Mouse (Mus musculus) lung, embryonic 14.5 days (tissue): ENCODE results near the gene Gm21962. TPM values are rescaled to one million over a fixed set of nuclear protein-coding genes. Genes with fewer than 3 reads are reported as not detected.

ENCODE experiments used
- ATAC-seq: fragments of 200-750 bp; cut with Nextera tagmentation; 2 replicates; pipeline ENCODE4 v1.8.0; 2017; ENCODE audit warnings: mild to moderate bottlenecking, moderate TSS enrichment, moderate library complexity; ENCODE audit not compliant: insufficient read depth
- DNase-seq: peaks from one replicate; pipeline ENCODE4 v3.0.0-alpha.2; 2015
- H3K27ac ChIP-seq: fragments of 300-500 bp; sonication (generic); 2 replicates; pipeline ENCODE4 v1.5.1; 2014; ENCODE audit warnings: low read depth, mild to moderate bottlenecking, moderate library complexity
- H3K27me3 ChIP-seq: fragments of 300-500 bp; sonication (generic); 2 replicates; pipeline ENCODE4 v1.6.1; 2014; ENCODE audit warnings: low read length, control low read depth; ENCODE audit not compliant: insufficient read depth
- H3K36me3 ChIP-seq: fragments of 300-500 bp; sonication (generic); 2 replicates; pipeline ENCODE4 v1.6.1; 2014; ENCODE audit warnings: control low read depth; ENCODE audit not compliant: insufficient read depth
- H3K4me1 ChIP-seq: fragments of 300-500 bp; sonication (generic); 2 replicates; pipeline ENCODE4 v1.6.1; 2014; ENCODE audit warnings: antibody characterized with exemption, control low read depth; ENCODE audit not compliant: insufficient read depth
- H3K4me2 ChIP-seq: fragments of 300-500 bp; sonication (generic); 2 replicates; pipeline ENCODE4 v1.6.1; 2014; ENCODE audit warnings: mild to moderate bottlenecking
- H3K4me3 ChIP-seq: fragments of 300-500 bp; sonication (generic); 2 replicates; pipeline ENCODE4 v1.5.1; 2014; ENCODE audit warnings: low read depth, low read length
- H3K9ac ChIP-seq: fragments of 300-500 bp; sonication (generic); 2 replicates; pipeline ENCODE4 v1.6.1; 2014
- H3K9me3 ChIP-seq: fragments of 300-500 bp; sonication (generic); 2 replicates; pipeline ENCODE4 v1.6.1; 2016; ENCODE audit warnings: low read depth, low read length, control low read depth
- CTCF ChIP-seq: IDR thresholded peaks from 2 replicates; pipeline ENCODE4 v1.5.1; 2016; ENCODE audit warnings: antibody characterized with exemption, low read depth
- WGBS: fragments of 180-500 bp; shearing (Covaris S2); extraction: QIAGEN DNeasy Blood & Tissue Kit; methylation state at CpG from one replicate; pipeline ENCODE4 v1.1.7; 2014; 5-methylcytosine and 5-hydroxymethylcytosine counted together
- microRNA-seq: library from miRNA; unstranded; fragments of <30 nt; microRNA quantifications from one replicate; pipeline ENCODE4, GENCODE M21; 2016; ENCODE audit warnings: borderline number of aligned reads
- polyA plus RNA-seq: library from polyadenylated mRNA; unstranded; fragments of >200 nt; fragmentation: Nextera tagmentation; extraction: Ambion mirVana; gene quantifications from 2 replicates; pipeline ENCODE4 v1.2.1, GENCODE M21; 2014

The Gm21962 gene
- polyA plus RNA-seq, 1 experiment from 2014 or later: not detected

DNA sequence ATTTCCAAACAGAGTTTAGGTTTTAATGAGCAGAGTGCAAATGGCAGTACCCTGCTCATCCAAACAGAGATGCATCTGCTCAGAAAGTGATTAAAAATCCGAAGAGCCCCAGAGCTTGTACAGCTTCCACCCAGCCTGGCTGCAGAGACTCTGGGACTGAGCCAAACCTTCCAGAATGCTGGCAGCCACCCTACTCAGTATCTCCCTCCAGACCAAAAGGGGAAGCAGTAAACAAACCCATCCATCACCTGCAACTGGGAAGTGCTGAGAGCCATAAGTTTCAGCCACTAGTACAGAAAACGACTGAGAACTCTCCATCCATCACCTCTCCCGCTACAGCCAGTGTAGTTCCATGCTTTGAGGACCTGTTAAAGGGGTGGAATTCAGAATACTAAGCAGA lies 9.6 kb downstream of the Gm21962 start:
- H3K27me3 ChIP-seq: no peaks in the 10 kb centered on the region
- peak; percentile 91 for DNase-seq
- no peak overlapping the region for H3K4me2 ChIP-seq
- H3K36me3 ChIP-seq: no peaks in the 10 kb centered on the region
- TF ChIP-seq CTCF: no peak
- H3K4me3 ChIP-seq: no peak overlapping the region
- no peaks in the 10 kb centered on the region for H3K9me3 ChIP-seq
- H3K9ac ChIP-seq: no peak overlapping the region
- ATAC-seq: peak; percentile 98
- WGBS: 2% methylated on average over 3 of the region's 3 CpGs
- H3K27ac ChIP-seq: no peak overlapping the region
- 0 out of 2 replicates have a peak, but pooled peaks cover 3% of the 10 kb centered on the region for H3K4me1 ChIP-seq

DNA sequence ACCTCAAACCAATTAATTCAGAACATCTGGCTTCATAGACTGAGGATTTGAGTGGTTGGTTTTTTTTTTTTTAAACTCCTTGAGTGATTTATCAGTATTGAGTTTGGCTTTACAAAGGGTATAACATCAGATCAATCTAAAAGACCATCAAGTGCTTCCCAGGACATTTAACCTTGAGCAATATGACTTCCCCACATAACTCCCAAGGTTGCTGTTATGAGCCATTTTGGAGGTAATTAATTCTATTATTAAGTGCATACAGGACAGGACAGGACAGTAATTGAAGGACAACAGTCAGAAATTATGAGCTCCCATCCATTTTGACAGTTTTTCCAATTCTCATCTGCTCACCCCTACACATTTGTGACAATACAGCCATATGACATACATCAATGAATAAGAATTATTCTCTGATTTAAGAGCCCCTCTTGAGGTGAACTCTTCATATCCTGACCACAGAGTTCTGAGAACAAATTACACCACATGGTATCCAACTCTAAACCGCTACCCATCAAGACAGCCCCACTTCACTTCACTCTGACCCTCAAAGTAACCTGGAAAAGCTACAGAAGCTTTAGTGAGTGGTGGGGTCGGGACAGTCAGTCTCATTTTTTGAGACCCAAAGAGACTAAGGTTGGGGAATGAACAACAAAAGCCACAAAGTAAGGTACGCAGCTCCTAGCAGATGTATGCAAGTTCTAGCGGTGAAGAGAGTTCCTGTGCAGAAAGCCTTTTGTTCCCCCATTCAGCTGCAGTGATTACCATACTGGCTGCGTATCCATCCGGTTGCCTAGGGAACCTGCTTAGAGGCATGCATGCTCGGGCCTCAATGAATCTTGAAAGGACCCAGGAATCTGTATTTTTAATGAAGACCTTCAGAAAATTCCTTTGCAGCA lies 11.8 kb downstream of the Gm21962 start:
- WGBS: 44% methylated on average over 7 of the region's 7 CpGs
- TF ChIP-seq CTCF: no peak
- no peak overlapping the region for H3K4me2 ChIP-seq
- no peak overlapping the region for H3K4me3 ChIP-seq
- no peak overlapping the region for H3K9ac ChIP-seq
- DNase-seq: peak; percentile 29
- no peaks in the 10 kb centered on the region for H3K9me3 ChIP-seq
- no peak overlapping the region for H3K27ac ChIP-seq
- no peaks in the 10 kb centered on the region for H3K27me3 ChIP-seq
- H3K4me1 ChIP-seq: 0 out of 2 replicates have a peak, but pooled peaks cover 3% of the 10 kb centered on the region
- ATAC-seq: no peak
- H3K36me3 ChIP-seq: no peaks in the 10 kb centered on the region

DNA sequence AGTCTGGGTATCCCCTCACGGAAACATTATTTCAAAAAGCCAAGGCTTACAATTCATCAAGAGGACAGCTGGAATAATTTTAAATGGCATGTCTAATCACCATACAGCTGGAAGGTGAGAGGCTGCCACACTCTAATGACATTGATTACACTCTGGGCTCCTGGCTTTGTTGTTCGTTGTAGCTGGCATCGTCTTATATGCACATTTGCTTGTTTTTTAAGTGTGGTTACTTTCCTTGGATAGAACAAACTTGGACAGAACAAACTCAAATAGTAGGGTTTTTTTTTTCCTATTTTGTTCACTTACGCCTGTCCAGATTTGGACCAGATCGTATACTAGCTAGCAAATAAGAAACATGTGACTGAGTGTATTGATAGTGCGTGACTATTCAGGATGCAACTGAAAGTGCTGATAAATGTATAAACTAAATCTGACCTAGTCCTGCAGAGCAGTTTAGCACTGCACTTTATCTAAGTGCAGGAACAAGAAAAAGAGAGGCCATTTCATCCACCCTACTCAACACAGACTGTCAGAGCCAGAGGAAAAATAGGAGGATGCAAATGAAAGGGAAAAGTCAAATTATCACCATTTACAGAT lies 12.6 kb downstream of the Gm21962 start:
- 38% methylated on average over 6 of the region's 6 CpGs for WGBS

DNA sequence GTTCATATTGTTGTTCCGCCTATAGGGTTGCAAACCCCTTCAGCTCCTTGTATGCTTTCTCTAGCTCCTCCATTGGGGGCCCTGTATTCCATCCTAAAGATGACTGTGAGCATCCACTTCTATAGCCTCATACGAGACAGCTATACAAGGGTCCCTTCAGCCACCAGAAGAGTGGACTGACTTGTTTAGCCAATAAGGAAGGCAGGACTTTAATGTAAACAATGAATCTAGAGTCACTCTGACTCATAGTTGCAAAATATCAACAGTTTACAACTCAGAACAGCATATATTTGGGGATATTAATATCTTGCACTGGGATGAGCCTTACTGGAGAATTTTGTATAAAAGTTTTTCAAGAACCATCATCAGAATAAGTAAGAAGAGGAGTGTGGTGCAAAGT lies 15.6 kb downstream of the Gm21962 start:
- Histone ChIP-seq H3K9ac (no peak overlapping the region), H3K4me2 (no peak overlapping the region), H3K27ac (no peak overlapping the region), H3K4me1 (no peaks in the 10 kb centered on the region), H3K36me3 (no peaks in the 10 kb centered on the region), H3K27me3 (no peaks in the 10 kb centered on the region), H3K4me3 (no peak overlapping the region), H3K9me3 (no peaks in the 10 kb centered on the region)
- DNase-seq: peak; percentile 53
- WGBS: 62% methylated on average over 2 of the region's 2 CpGs
- peak; percentile 54; the same call in 1 of the 2 replicates for ATAC-seq
- no peak for TF ChIP-seq CTCF

More for the DNA sequence above, 12.6 kb downstream of the Gm21962 start:
- no peaks in the 10 kb centered on the region for H3K36me3 ChIP-seq
- no peak overlapping the region for H3K4me2 ChIP-seq
- H3K9me3 ChIP-seq: no peaks in the 10 kb centered on the region
- no peak for ATAC-seq
- no peaks in the 10 kb centered on the region for H3K27me3 ChIP-seq
- no peak for DNase-seq
- no peak overlapping the region for H3K27ac ChIP-seq
- H3K4me3 ChIP-seq: no peak overlapping the region
- H3K4me1 ChIP-seq: 0 out of 2 replicates have a peak, but pooled peaks cover 3% of the 10 kb centered on the region
- H3K9ac ChIP-seq: no peak overlapping the region
- no peak for TF ChIP-seq CTCF

DNA sequence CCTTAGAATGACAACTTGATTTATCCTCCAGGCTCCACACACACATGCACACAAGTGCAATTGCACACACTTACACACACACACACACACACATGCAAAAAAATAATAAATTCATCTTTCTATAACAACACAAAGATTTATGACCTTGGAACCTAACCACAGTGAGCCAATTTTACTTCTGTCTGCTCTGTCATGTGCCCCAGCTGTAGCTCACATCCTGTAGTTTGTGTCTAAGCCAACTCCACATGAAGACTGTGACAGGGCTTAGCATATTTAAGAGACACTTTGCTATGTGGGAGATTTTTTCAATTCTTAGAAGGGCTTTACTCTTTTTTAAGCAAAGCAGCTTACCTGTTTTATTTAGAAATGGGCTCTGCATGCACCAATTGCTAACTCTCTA lies 20.2 kb downstream of the Gm21962 start:
- Histone ChIP-seq H3K27ac (no peak overlapping the region), H3K4me1 (no peaks in the 10 kb centered on the region), H3K27me3 (no peaks in the 10 kb centered on the region), H3K4me2 (no peak overlapping the region), H3K36me3 (no peaks in the 10 kb centered on the region), H3K4me3 (no peak overlapping the region), H3K9ac (no peak overlapping the region), H3K9me3 (no peaks in the 10 kb centered on the region)
- TF ChIP-seq CTCF: no peak
- no peak; the same call in 1 of the 2 replicates for ATAC-seq
- DNase-seq: peak; percentile 13

DNA sequence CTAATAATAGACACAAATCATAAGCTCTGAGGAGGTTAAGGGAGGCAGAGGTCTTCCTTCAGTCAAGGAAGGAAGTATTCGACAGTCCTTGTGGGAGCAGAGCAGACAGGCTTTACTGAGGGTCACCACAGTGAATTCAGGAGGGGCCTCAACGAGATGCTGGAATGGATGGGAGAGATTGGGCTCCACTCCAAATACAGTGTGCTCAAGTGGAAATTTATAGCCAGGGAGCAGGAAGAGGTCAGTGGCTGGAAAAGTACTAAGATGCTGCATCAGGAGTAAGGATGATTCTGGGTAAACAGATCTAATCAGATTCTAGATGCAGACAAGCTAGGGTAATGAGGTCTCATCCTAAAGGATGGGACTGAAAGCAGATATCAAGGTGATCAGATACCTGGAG lies 44.6 kb downstream of the Gm21962 start:
- Histone ChIP-seq H3K9me3 (no peaks in the 10 kb centered on the region), H3K4me3 (no peak overlapping the region), H3K4me1 (no peaks in the 10 kb centered on the region), H3K27ac (no peak overlapping the region), H3K4me2 (no peak overlapping the region), H3K27me3 (no peaks in the 10 kb centered on the region), H3K36me3 (no peaks in the 10 kb centered on the region), H3K9ac (no peak overlapping the region)
- peak; percentile 52 for DNase-seq
- WGBS: 13% methylated on average over 2 of the region's 2 CpGs
- ATAC-seq: peak; percentile 44; the same call in 1 of the 2 replicates
- no peak for TF ChIP-seq CTCF

DNA sequence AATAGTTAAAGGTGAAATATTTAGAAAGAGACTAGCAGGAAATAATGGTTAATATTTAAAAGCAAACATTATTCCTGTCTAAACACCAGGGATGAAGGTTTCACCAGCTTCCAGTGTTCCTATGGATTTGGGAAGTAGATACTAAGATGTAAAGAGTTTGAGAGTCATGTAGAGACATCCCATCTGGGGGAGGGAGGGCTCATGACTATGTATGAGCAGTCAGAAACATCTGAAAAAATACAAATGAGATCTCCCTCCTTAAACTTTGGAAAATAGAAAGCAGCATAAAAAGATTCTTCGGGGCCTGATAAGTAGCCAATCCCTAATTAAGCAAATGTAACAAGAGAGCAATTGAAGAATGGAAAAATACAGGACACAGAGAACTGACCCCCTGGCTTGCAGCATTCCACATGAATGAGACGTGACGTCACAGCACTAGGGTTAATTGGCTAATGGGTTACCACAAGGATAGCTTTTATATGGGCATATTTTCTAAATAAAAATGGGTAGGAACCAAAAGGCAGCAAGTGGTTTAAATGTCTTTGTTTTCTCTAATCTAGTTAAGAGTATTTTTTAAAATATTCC lies 45.3 kb downstream of the Gm21962 start:
- no peaks in the 10 kb centered on the region for H3K27me3 ChIP-seq
- no peaks in the 10 kb centered on the region for H3K4me1 ChIP-seq
- DNase-seq: no peak
- H3K9ac ChIP-seq: no peak overlapping the region
- H3K4me3 ChIP-seq: no peak overlapping the region
- no peaks in the 10 kb centered on the region for H3K9me3 ChIP-seq
- H3K36me3 ChIP-seq: no peaks in the 10 kb centered on the region
- no peak overlapping the region for H3K27ac ChIP-seq
- no peak overlapping the region for H3K4me2 ChIP-seq
- no peak for TF ChIP-seq CTCF
- ATAC-seq: no peak
- WGBS: 67% methylated on average over 3 of the region's 3 CpGs

Small RNA genes lying within 50 kb of the gene (microRNA-seq; reads per million reads assigned to microRNA genes)
- not detected for gene Gm22468

Other genes with a start within 250 kb of the Gm21962 start
- gene Ddit4l, start 49.9 kb upstream of the Gm21962 start, polyA plus RNA-seq: 7.9 and 10.3 TPM in 2 replicates
- gene H2afz, start 193.0 kb downstream of the Gm21962 start, polyA plus RNA-seq: 2,590 and 2,710 TPM in 2 replicates
- gene Dnajb14, start 196.2 kb downstream of the Gm21962 start, polyA plus RNA-seq: 12.8 and 15.5 TPM in 2 replicates
- gene Lamtor3, start 247.0 kb downstream of the Gm21962 start, polyA plus RNA-seq: 97.2 and 103 TPM in 2 replicates